15 mouse cellular contexts compared by ENCODE assay signal in the genomic region with DNA sequence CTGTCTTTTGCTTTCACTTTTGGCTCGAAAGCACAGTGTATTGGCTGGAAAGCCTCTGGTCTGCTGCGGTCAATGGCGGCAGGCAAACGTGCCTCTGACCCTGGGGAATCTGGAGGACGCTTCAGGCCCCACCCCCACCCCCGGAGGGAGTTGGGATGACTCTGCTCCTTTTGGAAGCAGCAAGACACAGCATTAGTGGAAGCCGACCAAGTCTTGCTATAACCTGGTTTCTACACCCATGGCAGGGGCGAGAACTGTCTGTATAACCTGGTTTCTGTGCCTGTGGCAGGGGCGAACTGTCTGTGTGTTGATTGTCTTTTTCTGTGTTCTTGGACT. TPM values are rescaled to one million over a fixed set of nuclear protein-coding genes. Genes with fewer than 3 reads are reported as not detected.
DNase-seq lines count a peak whose midpoint lies in the region; ATAC-seq and TF ChIP-seq lines count a peak whose summit lies in the region.
"Had no signal": no experiment of that assay in that cellular context is flagged by ENCODE, and none has a peak within 500 bp of the region (broad histone marks: within the 10 kb centered on the region; RNA-seq: fewer than 3 reads in every experiment).

No protein-coding gene starts in this region.

- TF ChIP-seq CTCF in liver, adult 2 months (IDR thresholded peaks at IDR 0.05; ENCODE audit: low read depth, low read length) = no peak

- H3K4me2 ChIP-seq in forebrain, embryonic 11.5 days (ENCODE audit: low read depth, low read length, severe bottlenecking) = no peak overlapping the region
- H3K4me2 ChIP-seq: midbrain, embryonic 13.5 days had no signal

- DNase-seq in gastrocnemius, adult 18-20 months (ENCODE audit: low spot score) = peak; percentile 1
- DNase-seq in gastrocnemius, adult 8-10 months (ENCODE audit: low spot score in 2 of 2) = no peak
- DNase-seq in R1 (ENCODE audit: low read depth, low spot score) = peak; percentile 79
- DNase-seq in liver, adult 2 months (ENCODE audit: extremely low read depth, low read depth, low spot score) = no peak
- peak; percentile 15 for DNase-seq in naive thymus-derived CD4-positive, alpha-beta T cell, adult 2 months (ENCODE audit: low read depth)
- DNase-seq in urinary bladder, postnatal 10 days (ENCODE audit: low spot score) = no peak
- no peak for DNase-seq in forebrain, embryonic 11.5 days (ENCODE audit: low spot score)
- DNase-seq in MN1 (ENCODE audit: low spot score) = no peak
- DNase-seq: adrenal gland, postnatal 14 days; cerebellum, adult 11 months; kidney, postnatal 14 days; lung, postnatal 10 days had no signal

- no peaks in the 10 kb centered on the region for H3K79me2 ChIP-seq in liver, adult 2 months (ENCODE audit: control insufficient read depth, insufficient read depth, low read length)

- H3K4me1 ChIP-seq in liver, adult 2 months (ENCODE audit: control insufficient read depth, insufficient read depth, low read length) = no peaks in the 10 kb centered on the region
- no peaks in the 10 kb centered on the region for H3K4me1 ChIP-seq in forebrain, embryonic 11.5 days (replicated peaks; ENCODE audit: control insufficient read depth, insufficient read depth, low read length)
- H3K4me1 ChIP-seq: midbrain, embryonic 13.5 days had no signal

- no peak overlapping the region for H3K9ac ChIP-seq in liver, adult 2 months (ENCODE audit: low read depth, low read length)
- no peak overlapping the region for H3K9ac ChIP-seq in forebrain, embryonic 11.5 days (ENCODE audit: low read length)
- H3K9ac ChIP-seq: midbrain, embryonic 13.5 days had no signal

- H3K27ac ChIP-seq in liver, adult 2 months (replicated peaks; ENCODE audit: insufficient read depth, low read depth, low read length) = no peak overlapping the region
- H3K27ac ChIP-seq in forebrain, embryonic 11.5 days (ENCODE audit: low read depth, low read length) = no peak overlapping the region
- H3K27ac ChIP-seq: midbrain, embryonic 13.5 days had no signal

- no peak for ATAC-seq in forebrain, embryonic 11.5 days (replicated peaks; ENCODE audit: low FRiP score)
- ATAC-seq: intestine, embryonic 16.5 days; midbrain, embryonic 13.5 days; Patski had no signal

- no peak for TF ChIP-seq POLR2A in liver, adult 2 months (IDR thresholded peaks at IDR 0.05; ENCODE audit: extremely low read depth, insufficient read depth, low read length)

- H3K27me3 ChIP-seq in liver, adult 2 months (ENCODE audit: control insufficient read depth, insufficient read depth, low read length) = no peaks in the 10 kb centered on the region
- no peaks in the 10 kb centered on the region for H3K27me3 ChIP-seq in forebrain, embryonic 11.5 days (ENCODE audit: control insufficient read depth, insufficient read depth, low read length)
- H3K27me3 ChIP-seq: midbrain, embryonic 13.5 days; Patski had no signal

- no peaks in the 10 kb centered on the region for H3K9me3 ChIP-seq in forebrain, embryonic 11.5 days (ENCODE audit: control insufficient read depth, low read length)
- H3K9me3 ChIP-seq: midbrain, embryonic 13.5 days had no signal

- no peaks in the 10 kb centered on the region for H3K36me3 ChIP-seq in liver, adult 2 months (ENCODE audit: control insufficient read depth, insufficient read depth, low read length)
- no peaks in the 10 kb centered on the region for H3K36me3 ChIP-seq in forebrain, embryonic 11.5 days (ENCODE audit: control insufficient read depth, insufficient read depth, low read length)
- H3K36me3 ChIP-seq: midbrain, embryonic 13.5 days had no signal

- H3K4me3 ChIP-seq in liver, adult 2 months (ENCODE audit: insufficient read depth, low read depth, low read length) = 0 out of 2 replicates have a peak overlapping the region, but pooled peaks have one; percentile 16
- H3K4me3 ChIP-seq in forebrain, embryonic 11.5 days (ENCODE audit: low read depth, low read length) = no peak overlapping the region
- H3K4me3 ChIP-seq: midbrain, embryonic 13.5 days had no signal

- WGBS in liver, adult 2 months = 59% methylated on average over 9 of the region's 9 CpGs
- 76% methylated on average over 9 of the region's 9 CpGs for WGBS in forebrain, embryonic 11.5 days

RNA-seq across cellular contexts. Expression of a gene that starts 15.8 kb away (rescaled TPM):
- 1 to 10 TPM; 1.3 to 1.8 TPM for total RNA-seq in gastrocnemius, adult 18-20 months (2021)
- 1 to 10 TPM in 3 of 4 experiments, under 1 TPM in 1; 0.90 to 1.5 (median 1.3) TPM for total RNA-seq in gastrocnemius, adult 8-10 months (2022)
- total RNA-seq in liver, adult 2 months (2014; rRNA removed) = 2.5 and 2.9 TPM in 2 replicates
- 0.44 and 0.61 TPM in 2 replicates for polyA plus RNA-seq in liver, adult 2 months (2012; rRNA removed)
- polyA plus RNA-seq in forebrain, embryonic 11.5 days (2014; fragmentation: Nextera tagmentation; extraction: Ambion mirVana) = 32.7 and 33.9 TPM in 2 replicates

Comparison
In these comparisons a context has a peak if more than half of its experiments do, and no peak if none do; other contexts are left out.
1. DNase-seq: peak in gastrocnemius, adult 18-20 months (single experiment), R1 (single experiment) and naive thymus-derived CD4-positive, alpha-beta T cell, adult 2 months (single experiment); none in gastrocnemius, adult 8-10 months (0 of 2), liver, adult 2 months (single experiment), urinary bladder, postnatal 10 days (single experiment), forebrain, embryonic 11.5 days (single experiment) and MN1 (single experiment).